Mouse (Mus musculus) liver, embryonic 14.5 days (tissue): ENCODE measurements around the gene Zfp385b.

Experiments used
- CTCF ChIP-seq: IDR thresholded peaks from 2 replicates; pipeline ENCODE4 v1.5.1; 2016; ENCODE audit warnings: antibody characterized with exemption, low read depth, control low read depth
- EP300 ChIP-seq: IDR thresholded peaks from 2 replicates; pipeline ENCODE4 v1.6.1; 2016; ENCODE audit warnings: antibody characterized with exemption, low read depth

DNA sequence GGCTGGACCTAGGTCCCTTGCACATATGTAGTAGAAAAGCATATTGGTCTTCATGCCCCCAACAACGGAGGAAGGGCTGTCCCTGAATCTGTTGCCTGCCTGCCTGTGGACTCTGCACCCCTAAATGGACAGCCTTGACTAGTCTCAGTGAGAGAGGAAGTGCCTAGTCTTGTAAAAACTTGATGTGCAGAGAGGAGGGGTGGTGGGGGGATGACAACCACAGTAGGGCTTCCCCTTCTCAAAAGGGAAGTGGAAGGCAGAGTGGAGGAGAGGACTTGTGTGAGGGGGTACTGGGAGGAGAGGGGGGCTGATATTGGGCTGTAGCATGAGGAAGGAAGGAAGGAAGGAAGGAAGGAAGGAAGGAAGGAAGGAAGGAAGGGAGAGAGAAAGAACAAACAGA is 107.7 kb downstream of the Zfp385b start:
- TF ChIP-seq CTCF (no peak), EP300 (no peak)
